Mouse (Mus musculus): Measurements from ENCODE around the gene Ddah1. TPM values are rescaled to one million over a fixed set of nuclear protein-coding genes. Genes with fewer than 3 reads are reported as not detected.

Gene Ddah1
- polyA plus RNA-seq, 1 experiment from 2014 or later: 145 TPM

DNA sequence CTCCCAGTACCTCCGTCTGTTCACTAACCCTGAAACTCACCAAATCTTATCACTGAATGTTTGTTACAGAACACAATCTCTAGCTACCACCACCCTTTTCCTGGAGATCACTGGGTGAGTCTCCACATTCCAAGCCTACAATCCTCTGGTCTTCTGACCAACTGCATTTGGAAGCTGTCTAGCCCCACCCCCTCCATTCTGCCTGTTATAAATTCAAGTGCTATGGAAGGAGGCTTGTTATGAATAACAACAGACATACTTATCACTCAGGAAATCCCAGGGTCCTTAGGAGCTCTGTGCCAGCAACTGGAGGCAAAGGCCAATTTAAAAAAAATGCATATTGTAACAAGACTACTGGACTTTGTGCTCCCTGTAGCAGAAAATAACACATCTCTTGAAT is 58.3 kb downstream of the Ddah1 start:
- no peak overlapping the region for H3K4me2 ChIP-seq (ENCODE audit: low read length)
- no peaks in the 10 kb centered on the region for H3K9me3 ChIP-seq (ENCODE audit: control insufficient read depth, low read length)
- no peak overlapping the region for H3K27ac ChIP-seq (ENCODE audit: low read length)
- WGBS: 72% methylated on average over 1 of the region's 1 CpGs
- no peaks in the 10 kb centered on the region for H3K27me3 ChIP-seq (replicated peaks; ENCODE audit: control insufficient read depth, insufficient read depth, low read length)
- H3K9ac ChIP-seq (replicated peaks; ENCODE audit: low read depth, low read length): no peak overlapping the region
- no peaks in the 10 kb centered on the region for H3K36me3 ChIP-seq (ENCODE audit: control insufficient read depth, insufficient read depth)
- H3K4me3 ChIP-seq (replicated peaks; ENCODE audit: low read length): no peak overlapping the region
- ATAC-seq: no peak
- peaks cover 7% of the 10 kb centered on the region; the same call in 1 of the 2 replicates for H3K4me1 ChIP-seq (replicated peaks; ENCODE audit: control insufficient read depth, insufficient read depth, low read length)

DNA sequence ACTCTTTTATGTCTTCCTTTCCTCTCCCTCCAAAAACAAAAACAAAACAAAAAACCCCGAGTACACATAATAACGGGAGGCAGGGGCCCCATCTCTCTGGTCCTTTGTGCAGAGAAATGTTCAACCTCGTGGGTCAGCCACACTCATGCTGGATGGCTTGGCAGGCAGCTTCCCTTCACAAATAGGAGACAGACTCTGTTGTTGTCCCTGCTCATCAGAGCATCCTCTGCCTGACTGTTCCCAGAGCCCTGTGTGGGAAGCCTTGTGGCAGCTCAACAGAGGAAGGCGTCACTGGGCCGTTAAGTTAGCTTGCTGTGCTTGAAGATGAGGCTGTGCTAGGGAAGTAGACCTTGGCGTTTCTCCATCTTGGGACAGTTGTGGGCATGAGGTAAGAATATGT is 58.8 kb downstream of the Ddah1 start:
- Histone ChIP-seq H3K4me1 (replicated peaks; ENCODE audit: control insufficient read depth, insufficient read depth, low read length) (peaks cover 7% of the 10 kb centered on the region; the same call in 1 of the 2 replicates), H3K27me3 (replicated peaks; ENCODE audit: control insufficient read depth, insufficient read depth, low read length) (no peaks in the 10 kb centered on the region), H3K9ac (replicated peaks; ENCODE audit: low read depth, low read length) (no peak overlapping the region), H3K4me2 (ENCODE audit: low read length) (no peak overlapping the region), H3K36me3 (ENCODE audit: control insufficient read depth, insufficient read depth) (no peaks in the 10 kb centered on the region), H3K27ac (ENCODE audit: low read length) (no peak overlapping the region), H3K4me3 (replicated peaks; ENCODE audit: low read length) (no peak overlapping the region), H3K9me3 (ENCODE audit: control insufficient read depth, low read length) (no peaks in the 10 kb centered on the region)
- 21% methylated on average over 6 of the region's 6 CpGs for WGBS
- peak; percentile 22; the same call in 1 of the 2 replicates for ATAC-seq

DNA sequence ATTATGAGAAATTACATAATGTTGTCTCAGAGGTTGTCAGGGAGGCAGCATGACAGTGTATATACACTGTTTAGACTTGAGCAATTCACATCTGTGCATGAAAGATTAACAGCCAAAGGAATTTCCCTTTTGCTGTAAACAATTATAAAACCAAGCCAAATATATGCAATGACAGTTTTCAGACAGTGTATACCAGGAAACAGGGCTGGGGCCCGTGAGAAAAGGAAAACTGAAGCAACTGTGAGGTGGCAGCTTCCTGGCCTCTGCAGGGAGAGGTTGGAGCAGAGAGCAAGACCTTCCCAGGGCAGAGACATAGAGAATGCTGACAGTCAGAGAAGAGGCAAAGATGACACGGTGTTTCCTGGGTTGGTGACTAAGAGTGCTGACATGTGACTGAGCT is 62.0 kb downstream of the Ddah1 start:
- Histone ChIP-seq H3K36me3 (ENCODE audit: control insufficient read depth, insufficient read depth) (no peaks in the 10 kb centered on the region), H3K27me3 (replicated peaks; ENCODE audit: control insufficient read depth, insufficient read depth, low read length) (0 out of 2 replicates have a peak, but pooled peaks cover 3% of the 10 kb centered on the region), H3K4me2 (ENCODE audit: low read length) (no peak overlapping the region), H3K9ac (replicated peaks; ENCODE audit: low read depth, low read length) (no peak overlapping the region), H3K27ac (ENCODE audit: low read length) (no peak overlapping the region), H3K9me3 (ENCODE audit: control insufficient read depth, low read length) (no peaks in the 10 kb centered on the region), H3K4me3 (replicated peaks; ENCODE audit: low read length) (no peak overlapping the region), H3K4me1 (replicated peaks; ENCODE audit: control insufficient read depth, insufficient read depth, low read length) (peaks cover 13% of the 10 kb centered on the region)
- WGBS: 77% methylated on average over 2 of the region's 2 CpGs
- no peak for ATAC-seq

DNA sequence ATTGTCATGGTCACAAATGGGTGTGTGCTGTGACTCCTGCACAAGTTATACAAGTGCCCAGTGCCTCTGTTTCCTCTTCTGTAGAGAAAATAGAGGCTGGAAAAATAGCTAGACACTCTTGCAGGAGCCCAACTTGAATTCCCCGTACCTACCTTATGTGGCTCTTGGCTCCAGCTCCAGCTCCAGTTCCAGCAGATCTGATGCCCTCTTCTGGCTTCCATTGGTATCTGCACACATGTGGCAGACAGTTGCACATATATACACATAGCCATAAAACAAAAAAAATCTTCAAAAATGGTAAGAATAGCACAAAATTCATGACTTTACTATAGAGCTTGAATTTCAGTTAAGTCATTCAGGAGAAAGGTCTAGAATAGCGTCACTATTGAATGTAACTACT is 62.5 kb downstream of the Ddah1 start:
- no peak overlapping the region for H3K4me2 ChIP-seq (ENCODE audit: low read length)
- H3K27ac ChIP-seq (ENCODE audit: low read length): no peak overlapping the region
- peaks cover 16% of the 10 kb centered on the region for H3K4me1 ChIP-seq (replicated peaks; ENCODE audit: control insufficient read depth, insufficient read depth, low read length)
- no peak overlapping the region for H3K9ac ChIP-seq (replicated peaks; ENCODE audit: low read depth, low read length)
- WGBS: 92% methylated on average over 2 of the region's 2 CpGs
- H3K4me3 ChIP-seq (replicated peaks; ENCODE audit: low read length): no peak overlapping the region
- H3K36me3 ChIP-seq (ENCODE audit: control insufficient read depth, insufficient read depth): no peaks in the 10 kb centered on the region
- no peaks in the 10 kb centered on the region for H3K9me3 ChIP-seq (ENCODE audit: control insufficient read depth, low read length)
- no peak for ATAC-seq
- 0 out of 2 replicates have a peak, but pooled peaks cover 3% of the 10 kb centered on the region for H3K27me3 ChIP-seq (replicated peaks; ENCODE audit: control insufficient read depth, insufficient read depth, low read length)

DNA sequence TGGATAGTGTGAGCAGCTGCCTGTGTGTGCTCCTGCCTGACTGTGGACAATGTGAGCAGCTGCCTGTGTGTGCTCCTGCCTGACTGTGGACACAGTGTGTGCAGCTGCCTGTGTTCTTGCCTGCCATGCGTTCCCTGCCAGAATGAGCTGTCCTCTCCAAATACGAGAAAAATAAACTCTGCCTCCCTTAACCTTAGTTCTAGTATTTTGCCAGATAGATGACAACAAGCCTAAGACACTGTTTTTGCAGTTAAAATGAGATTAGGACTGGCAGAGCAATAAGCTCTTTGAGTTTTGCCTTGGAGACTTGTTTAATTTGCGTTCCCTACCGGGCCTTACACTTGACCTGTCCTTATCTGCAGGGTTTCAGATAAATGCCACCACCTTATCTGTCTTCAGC is 63.7 kb downstream of the Ddah1 start:
- no peaks in the 10 kb centered on the region for H3K9me3 ChIP-seq (ENCODE audit: control insufficient read depth, low read length)
- H3K9ac ChIP-seq (replicated peaks; ENCODE audit: low read depth, low read length): no peak overlapping the region
- H3K4me3 ChIP-seq (replicated peaks; ENCODE audit: low read length): no peak overlapping the region
- 80% methylated on average over 4 of the region's 4 CpGs for WGBS
- no peak for ATAC-seq
- H3K4me1 ChIP-seq (replicated peaks; ENCODE audit: control insufficient read depth, insufficient read depth, low read length): peaks cover 17% of the 10 kb centered on the region
- no peaks in the 10 kb centered on the region for H3K36me3 ChIP-seq (ENCODE audit: control insufficient read depth, insufficient read depth)
- H3K27ac ChIP-seq (ENCODE audit: low read length): no peak overlapping the region
- H3K27me3 ChIP-seq (replicated peaks; ENCODE audit: control insufficient read depth, insufficient read depth, low read length): 0 out of 2 replicates have a peak, but pooled peaks cover 3% of the 10 kb centered on the region
- H3K4me2 ChIP-seq (ENCODE audit: low read length): no peak overlapping the region

DNA sequence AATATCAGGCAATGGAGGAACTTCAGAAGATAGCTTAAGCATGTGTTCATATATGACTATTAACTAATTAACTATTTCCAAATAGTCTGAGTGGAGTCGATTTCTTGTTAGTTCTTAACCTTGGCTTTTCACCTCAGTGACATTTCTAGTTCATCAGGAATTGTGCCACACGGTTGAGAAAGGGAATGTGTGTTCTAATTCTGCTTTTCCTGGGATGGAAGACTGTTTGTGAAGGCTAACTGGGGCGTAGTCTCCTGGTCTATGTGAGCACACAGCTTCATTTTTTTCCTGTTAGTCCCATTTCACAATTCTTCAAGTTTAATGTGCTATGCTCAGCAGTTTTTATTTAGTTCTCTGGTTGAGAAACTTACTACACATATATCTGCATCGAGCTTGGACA is 65.2 kb downstream of the Ddah1 start:
- no peak overlapping the region for H3K27ac ChIP-seq (ENCODE audit: low read length)
- H3K36me3 ChIP-seq (ENCODE audit: control insufficient read depth, insufficient read depth): no peaks in the 10 kb centered on the region
- H3K4me3 ChIP-seq (replicated peaks; ENCODE audit: low read length): no peak overlapping the region
- no peaks in the 10 kb centered on the region for H3K9me3 ChIP-seq (ENCODE audit: control insufficient read depth, low read length)
- H3K4me2 ChIP-seq (ENCODE audit: low read length): no peak overlapping the region
- H3K27me3 ChIP-seq (replicated peaks; ENCODE audit: control insufficient read depth, insufficient read depth, low read length): 0 out of 2 replicates have a peak, but pooled peaks cover 3% of the 10 kb centered on the region
- no peak for ATAC-seq
- 83% methylated on average over 4 of the region's 4 CpGs for WGBS
- H3K9ac ChIP-seq (replicated peaks; ENCODE audit: low read depth, low read length): no peak overlapping the region
- H3K4me1 ChIP-seq (replicated peaks; ENCODE audit: control insufficient read depth, insufficient read depth, low read length): peaks cover 22% of the 10 kb centered on the region

DNA sequence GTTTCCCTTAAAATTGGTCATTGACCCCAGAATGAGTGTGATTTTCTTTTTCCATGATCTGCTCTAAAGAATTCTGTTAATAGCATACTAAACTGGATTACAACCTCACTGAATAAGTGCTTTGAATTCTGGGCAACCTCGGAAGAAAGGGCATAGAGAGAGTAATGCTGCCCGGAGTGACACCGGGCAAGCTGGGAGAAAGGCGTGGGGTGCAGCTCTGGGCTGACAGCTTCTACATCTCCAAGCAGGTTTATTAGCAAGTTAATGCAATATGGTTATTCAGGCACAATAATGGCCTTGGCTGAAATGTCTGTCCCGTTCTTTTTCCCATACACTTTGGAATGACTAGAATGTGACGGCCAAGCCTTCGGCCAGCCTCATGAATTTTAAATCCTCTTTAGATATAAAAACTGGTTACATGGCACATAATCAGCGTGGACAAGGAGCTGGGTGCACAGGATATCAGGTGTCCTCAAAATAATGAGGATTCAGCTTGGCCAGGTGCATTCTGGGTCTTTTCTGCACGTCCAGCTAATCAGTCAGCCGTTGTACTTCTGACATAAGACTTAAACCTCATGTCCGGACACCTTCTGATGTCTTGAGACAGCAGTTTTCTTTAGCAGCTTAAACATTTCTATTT is 67.1 kb downstream of the Ddah1 start:
- ATAC-seq: peak; percentile 88
- no peak overlapping the region for H3K27ac ChIP-seq (ENCODE audit: low read length)
- no peak overlapping the region for H3K9ac ChIP-seq (replicated peaks; ENCODE audit: low read depth, low read length)
- no peak overlapping the region; the same call in 1 of the 2 replicates for H3K4me2 ChIP-seq (ENCODE audit: low read length)
- H3K4me1 ChIP-seq (replicated peaks; ENCODE audit: control insufficient read depth, insufficient read depth, low read length): peaks cover 25% of the 10 kb centered on the region
- 10% methylated on average over 11 of the region's 11 CpGs for WGBS
- H3K36me3 ChIP-seq (ENCODE audit: control insufficient read depth, insufficient read depth): no peaks in the 10 kb centered on the region
- no peaks in the 10 kb centered on the region for H3K9me3 ChIP-seq (ENCODE audit: control insufficient read depth, low read length)
- no peak overlapping the region for H3K4me3 ChIP-seq (replicated peaks; ENCODE audit: low read length)
- H3K27me3 ChIP-seq (replicated peaks; ENCODE audit: control insufficient read depth, insufficient read depth, low read length): 0 out of 2 replicates have a peak, but pooled peaks cover 3% of the 10 kb centered on the region

DNA sequence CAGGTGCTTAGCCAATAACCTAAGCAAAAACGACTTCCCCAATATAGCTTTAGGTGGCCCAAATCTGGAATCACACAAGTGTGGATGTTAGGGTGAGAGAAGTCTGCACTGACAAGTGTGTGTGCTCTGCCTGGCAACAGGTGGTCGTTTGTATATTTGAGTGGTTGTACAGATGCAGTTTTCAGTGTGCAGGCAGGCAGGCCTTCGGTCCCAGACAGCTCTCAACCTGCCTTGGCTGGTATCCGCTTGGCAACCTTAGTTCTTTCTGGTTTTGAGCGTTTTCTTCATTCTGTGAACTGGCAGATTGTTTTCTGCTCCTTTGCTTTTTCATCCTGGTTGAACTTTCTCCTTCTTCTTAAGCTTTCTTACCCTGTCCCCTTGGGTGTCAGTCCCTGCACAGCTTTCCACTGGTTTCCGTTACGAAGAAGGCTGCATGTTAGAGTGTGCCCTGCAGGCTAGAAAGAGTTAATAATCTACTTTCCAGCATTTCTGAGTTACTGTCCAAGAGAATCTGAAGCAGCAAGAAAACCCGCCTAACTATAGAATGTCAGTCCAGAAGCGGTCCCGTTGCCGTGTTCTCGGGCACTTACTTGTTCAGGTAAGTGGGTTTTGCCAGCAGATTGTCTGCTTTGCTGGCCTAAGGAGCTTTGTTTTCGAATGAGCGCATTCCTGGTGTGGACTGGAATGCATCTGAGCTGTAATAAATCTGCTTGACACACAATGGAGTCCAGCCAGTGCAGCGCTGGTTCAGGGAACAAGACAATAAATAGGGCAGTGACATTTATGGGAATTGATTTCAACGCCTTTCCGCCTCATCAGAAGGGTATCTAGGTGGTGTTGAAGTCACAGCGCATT is 68.9 kb downstream of the Ddah1 start:
- peak overlapping the region; percentile 41; the same call in 1 of the 2 replicates for H3K27ac ChIP-seq (ENCODE audit: low read length)
- H3K27me3 ChIP-seq (replicated peaks; ENCODE audit: control insufficient read depth, insufficient read depth, low read length): 0 out of 2 replicates have a peak, but pooled peaks cover 3% of the 10 kb centered on the region
- no peak for ATAC-seq
- H3K36me3 ChIP-seq (ENCODE audit: control insufficient read depth, insufficient read depth): no peaks in the 10 kb centered on the region
- WGBS: 22% methylated on average over 18 of the region's 18 CpGs
- H3K9me3 ChIP-seq (ENCODE audit: control insufficient read depth, low read length): no peaks in the 10 kb centered on the region
- 0 out of 2 replicates have a peak overlapping the region, but pooled peaks have one; percentile 29 for H3K9ac ChIP-seq (replicated peaks; ENCODE audit: low read depth, low read length)
- peak overlapping the region; percentile 32 for H3K4me2 ChIP-seq (ENCODE audit: low read length)
- peaks cover 25% of the 10 kb centered on the region for H3K4me1 ChIP-seq (replicated peaks; ENCODE audit: control insufficient read depth, insufficient read depth, low read length)
- H3K4me3 ChIP-seq (replicated peaks; ENCODE audit: low read length): no peak overlapping the region

DNA sequence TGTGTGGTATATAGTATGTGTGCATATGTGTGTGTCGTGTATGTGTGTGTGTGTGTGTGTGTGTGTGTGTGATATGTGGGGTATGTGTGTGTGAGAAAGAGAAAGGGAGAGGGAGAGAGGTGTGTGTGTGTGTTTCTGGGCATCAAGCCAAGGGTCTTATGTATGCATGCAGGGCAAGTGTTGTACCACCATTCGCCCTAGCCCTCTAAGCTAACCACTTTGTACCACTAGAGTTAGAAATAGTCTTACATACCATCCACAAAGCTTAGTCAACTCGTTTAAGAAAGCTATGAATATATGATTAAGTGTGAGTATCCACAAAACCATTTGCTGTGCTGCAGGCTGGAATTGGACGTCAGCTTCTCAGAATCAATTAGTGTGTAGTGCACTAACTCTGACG is 70.4 kb downstream of the Ddah1 start:
- Histone ChIP-seq H3K9me3 (ENCODE audit: control insufficient read depth, low read length) (no peaks in the 10 kb centered on the region), H3K9ac (replicated peaks; ENCODE audit: low read depth, low read length) (no peak overlapping the region), H3K4me2 (ENCODE audit: low read length) (no peak overlapping the region; the same call in 1 of the 2 replicates), H3K4me3 (replicated peaks; ENCODE audit: low read length) (no peak overlapping the region), H3K27ac (ENCODE audit: low read length) (no peak overlapping the region), H3K4me1 (replicated peaks; ENCODE audit: control insufficient read depth, insufficient read depth, low read length) (peaks cover 34% of the 10 kb centered on the region), H3K27me3 (replicated peaks; ENCODE audit: control insufficient read depth, insufficient read depth, low read length) (no peaks in the 10 kb centered on the region), H3K36me3 (ENCODE audit: control insufficient read depth, insufficient read depth) (no peaks in the 10 kb centered on the region)
- no peak for ATAC-seq
- WGBS: 27% methylated on average over 5 of the region's 5 CpGs

Data from forebrain, embryonic 16.5 days (tissue).